Mouse (Mus musculus) midbrain, embryonic 14.5 days (tissue): ENCODE data around the gene Osbpl3. TPM values are rescaled to one million over a fixed set of nuclear protein-coding genes. Genes with fewer than 3 reads are reported as not detected.
"Not testable (repeated sequence)": the region's sequence is repeated elsewhere in the genome, so short reads cannot be mapped to it uniquely, and the experiment has no call there.

ENCODE experiments used
- ATAC-seq: fragments of 200-750 bp; cut with Nextera tagmentation; 2 replicates; pipeline ENCODE4 v1.8.0; 2017; ENCODE audit warnings: moderate number of reproducible peaks, moderate library complexity; ENCODE audit not compliant: low FRiP score, low TSS enrichment
- DNase-seq: peaks from one replicate; pipeline ENCODE4 v3.0.0-alpha.2; 2015
- H3K27ac ChIP-seq: fragments of 300-500 bp; sonication (generic); replicated peaks from 2 replicates; pipeline ENCODE4 v1.5.1; 2014; ENCODE audit warnings: mild to moderate bottlenecking, low read depth, low read length, moderate library complexity
- H3K27me3 ChIP-seq: fragments of 300-500 bp; sonication (generic); 2 replicates; pipeline ENCODE4 v1.6.1; 2014; ENCODE audit warnings: low read length, control low read depth, mixed read lengths; ENCODE audit not compliant: control insufficient read depth, insufficient read depth
- H3K36me3 ChIP-seq: fragments of 300-500 bp; sonication (generic); 2 replicates; pipeline ENCODE4 v1.6.1; 2014; ENCODE audit warnings: low read length, control low read depth; ENCODE audit not compliant: control insufficient read depth, insufficient read depth
- H3K4me1 ChIP-seq: fragments of 300-500 bp; sonication (generic); 2 replicates; pipeline ENCODE4 v1.6.1; 2014; ENCODE audit warnings: mild to moderate bottlenecking, antibody characterized with exemption, low read length, control low read depth; ENCODE audit not compliant: control insufficient read depth, insufficient read depth
- H3K4me2 ChIP-seq: fragments of 300-500 bp; sonication (generic); 2 replicates; pipeline ENCODE4 v1.6.1; 2014; ENCODE audit warnings: mild to moderate bottlenecking, low read length, moderate library complexity
- H3K4me3 ChIP-seq: fragments of 300-500 bp; sonication (generic); replicated peaks from 2 replicates; pipeline ENCODE4 v1.5.1; 2014; ENCODE audit warnings: low read depth, low read length
- H3K9ac ChIP-seq: fragments of 300-500 bp; sonication (generic); replicated peaks from 2 replicates; pipeline ENCODE4 v1.6.1; 2014; ENCODE audit warnings: mild to moderate bottlenecking, low read length, moderate library complexity
- H3K9me3 ChIP-seq: fragments of 300-500 bp; sonication (generic); 2 replicates; pipeline ENCODE4 v1.6.1; 2016; ENCODE audit warnings: low read length, control low read depth, mixed read lengths; ENCODE audit not compliant: control insufficient read depth
- WGBS: fragments of 180-500 bp; shearing (Covaris S2); extraction: QIAGEN DNeasy Blood & Tissue Kit; methylation state at CpG from one replicate; pipeline ENCODE4 v1.1.7; 2014; 5-methylcytosine and 5-hydroxymethylcytosine counted together
- polyA plus RNA-seq: library from polyadenylated mRNA; unstranded; fragments of >200 nt; fragmentation: Nextera tagmentation; extraction: Ambion mirVana; gene quantifications from 2 replicates; pipeline ENCODE4 v1.2.1, GENCODE M21; 2014

Gene Osbpl3
- polyA plus RNA-seq, 1 experiment from 2014 or later: 5.5 TPM

DNA sequence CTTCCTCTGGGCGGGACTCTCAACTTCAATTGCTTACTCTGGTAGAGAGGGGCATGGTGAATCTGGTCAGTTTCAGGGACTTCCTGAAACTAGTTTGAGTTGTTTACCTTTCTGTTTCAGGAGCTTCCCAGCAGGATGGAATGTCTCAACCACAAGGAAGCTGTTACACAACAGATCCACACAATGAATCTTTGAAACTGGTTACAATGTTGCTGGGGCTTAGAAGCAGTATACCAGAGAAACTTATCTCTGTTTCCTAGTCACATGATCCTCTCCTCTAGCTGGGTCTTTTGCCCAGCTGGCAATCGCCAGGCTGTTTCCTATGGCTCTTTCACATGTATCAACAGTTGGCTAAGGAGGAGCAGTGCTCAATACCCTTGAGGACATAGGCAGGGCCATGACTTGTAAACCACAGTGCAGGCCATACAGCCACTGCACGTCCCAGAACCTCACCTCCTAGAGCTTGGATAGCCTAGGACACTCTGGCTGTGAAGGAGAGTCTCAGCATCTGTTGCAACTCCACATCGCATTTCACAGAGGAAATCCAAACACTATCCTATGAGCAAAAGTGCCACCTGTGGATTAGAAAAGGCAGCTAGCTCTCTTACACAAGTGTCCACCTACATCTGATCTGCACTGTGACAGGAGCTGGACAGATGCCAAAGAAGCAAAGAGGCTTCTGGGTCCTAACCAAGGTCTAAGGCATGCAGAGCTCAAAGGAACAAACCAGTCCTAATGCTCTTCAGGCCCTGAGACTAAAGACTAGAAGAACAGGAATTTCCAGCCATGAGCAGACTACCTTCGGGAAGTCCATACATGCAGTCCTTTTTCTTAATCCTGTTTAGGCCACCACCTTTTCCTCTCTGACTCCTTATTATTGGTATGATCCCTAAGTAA, 14.8 kb downstream of the Osbpl3 start:
- DNase-seq (no peak), ATAC-seq (no peak)
- Histone ChIP-seq H3K4me2 (no peak overlapping the region), H3K4me3 (no peak overlapping the region), H3K27ac (no peak overlapping the region), H3K27me3 (no peaks in the 10 kb centered on the region), H3K9me3 (no peaks in the 10 kb centered on the region), H3K4me1 (no peaks in the 10 kb centered on the region), H3K9ac (no peak overlapping the region), H3K36me3 (no peaks in the 10 kb centered on the region)
- 95% methylated on average over 5 of the region's 5 CpGs for WGBS

DNA sequence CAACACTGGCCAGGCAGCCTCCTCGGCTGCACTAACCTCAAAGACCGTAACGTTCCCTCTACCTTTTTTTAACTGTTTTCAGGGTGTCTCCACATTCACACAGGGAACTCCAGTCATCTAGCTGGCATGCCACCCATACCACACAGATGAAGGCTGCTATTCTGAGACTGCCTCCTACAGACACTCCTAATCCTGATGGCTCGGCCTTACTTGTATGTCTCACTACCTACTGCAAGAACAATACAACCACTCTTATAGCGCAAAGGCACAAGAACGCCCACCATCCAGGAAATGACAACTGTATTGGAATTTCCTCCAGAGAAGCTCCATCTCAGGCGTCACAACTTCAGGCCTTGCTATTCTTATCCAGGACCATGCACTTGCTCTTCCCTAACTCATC, 15.8 kb downstream of the Osbpl3 start:
- Histone ChIP-seq H3K36me3 (no peaks in the 10 kb centered on the region), H3K27me3 (no peaks in the 10 kb centered on the region), H3K4me2 (no peak overlapping the region), H3K9ac (no peak overlapping the region), H3K9me3 (no peaks in the 10 kb centered on the region), H3K4me1 (no peaks in the 10 kb centered on the region), H3K27ac (no peak overlapping the region), H3K4me3 (no peak overlapping the region)
- DNase-seq (no peak), ATAC-seq (no peak)
- 95% methylated on average over 7 of the region's 7 CpGs for WGBS

DNA sequence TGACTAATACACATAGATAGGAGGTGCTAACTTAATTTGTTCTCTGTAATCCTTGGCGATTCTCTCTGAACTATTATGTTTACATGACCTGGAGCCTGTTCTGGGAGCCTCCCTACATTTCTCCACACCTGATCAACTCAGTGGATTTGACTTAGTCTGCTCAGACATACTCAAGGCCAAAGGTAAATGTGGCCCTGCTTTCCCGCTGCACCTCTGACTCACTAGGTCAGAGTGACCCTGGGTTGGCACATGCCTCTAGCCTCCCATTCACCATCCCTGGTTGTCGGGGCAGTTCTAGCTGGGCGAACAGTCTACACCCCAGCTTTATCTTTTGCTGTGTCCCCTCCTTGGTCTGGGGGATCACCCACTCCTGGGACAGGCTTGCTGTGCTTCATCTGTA, 17.1 kb downstream of the Osbpl3 start:
- H3K4me1 ChIP-seq, H3K4me3 ChIP-seq, H3K4me2 ChIP-seq, H3K9me3 ChIP-seq, H3K36me3 ChIP-seq, H3K9ac ChIP-seq, DNase-seq, H3K27ac ChIP-seq, ATAC-seq, H3K27me3 ChIP-seq: not testable (repeated sequence)
- WGBS: 95% methylated on average over 4 of the region's 4 CpGs

DNA sequence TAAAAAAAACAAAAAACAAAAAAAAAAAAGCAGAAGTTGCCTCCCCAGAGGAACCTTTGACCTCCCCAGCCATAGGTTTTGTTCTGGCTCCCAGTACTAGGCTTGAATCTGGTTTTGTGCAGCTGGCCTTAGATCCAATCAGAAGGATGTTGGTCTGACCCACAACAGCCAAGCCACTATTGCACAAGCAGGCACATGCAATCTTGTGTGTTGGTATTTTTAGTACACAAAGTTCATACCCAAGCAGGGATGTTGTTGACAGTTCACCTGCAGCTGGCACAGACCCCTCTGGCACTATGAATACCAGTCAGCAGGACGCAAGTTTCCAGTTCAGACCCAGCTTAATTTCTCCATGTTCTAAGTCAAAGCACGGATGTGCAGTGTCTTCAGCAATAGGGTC, 18.2 kb downstream of the Osbpl3 start:
- H3K36me3 ChIP-seq: no peaks in the 10 kb centered on the region
- no peaks in the 10 kb centered on the region for H3K9me3 ChIP-seq
- no peaks in the 10 kb centered on the region for H3K27me3 ChIP-seq
- DNase-seq (no peak), ATAC-seq (no peak)
- H3K4me2 ChIP-seq: no peak overlapping the region
- H3K9ac ChIP-seq: no peak overlapping the region
- H3K4me3 ChIP-seq: no peak overlapping the region
- 0 out of 2 replicates have a peak, but pooled peaks cover 3% of the 10 kb centered on the region for H3K4me1 ChIP-seq
- H3K27ac ChIP-seq: no peak overlapping the region
- WGBS: 94% methylated on average over 2 of the region's 2 CpGs

DNA sequence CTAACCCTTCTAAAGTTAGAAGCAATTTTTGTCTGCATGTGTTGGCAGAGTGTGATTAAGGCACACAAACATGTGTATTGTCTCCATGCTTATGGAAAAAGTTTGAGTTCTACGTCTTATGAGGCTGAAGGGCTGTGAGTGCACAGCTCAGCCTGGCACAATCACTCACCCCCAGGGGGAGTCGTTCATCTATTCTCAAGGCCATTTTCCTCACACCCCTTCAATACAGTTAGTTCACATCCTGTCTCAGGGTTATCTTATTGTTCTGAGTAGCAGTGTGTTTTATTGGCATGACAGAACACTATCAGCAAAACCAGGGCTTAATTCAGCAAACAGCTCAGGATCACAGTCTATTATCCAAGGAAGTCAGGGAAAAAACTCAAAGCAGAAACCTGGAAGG, 19.3 kb downstream of the Osbpl3 start:
- ATAC-seq (no peak), DNase-seq (no peak)
- H3K9ac ChIP-seq: no peak overlapping the region
- no peaks in the 10 kb centered on the region for H3K9me3 ChIP-seq
- H3K36me3 ChIP-seq: no peaks in the 10 kb centered on the region
- WGBS: 78% methylated on average over 2 of the region's 2 CpGs
- no peak overlapping the region for H3K27ac ChIP-seq
- no peak overlapping the region for H3K4me2 ChIP-seq
- H3K27me3 ChIP-seq: no peaks in the 10 kb centered on the region
- H3K4me3 ChIP-seq: no peak overlapping the region
- H3K4me1 ChIP-seq: 0 out of 2 replicates have a peak, but pooled peaks cover 3% of the 10 kb centered on the region

DNA sequence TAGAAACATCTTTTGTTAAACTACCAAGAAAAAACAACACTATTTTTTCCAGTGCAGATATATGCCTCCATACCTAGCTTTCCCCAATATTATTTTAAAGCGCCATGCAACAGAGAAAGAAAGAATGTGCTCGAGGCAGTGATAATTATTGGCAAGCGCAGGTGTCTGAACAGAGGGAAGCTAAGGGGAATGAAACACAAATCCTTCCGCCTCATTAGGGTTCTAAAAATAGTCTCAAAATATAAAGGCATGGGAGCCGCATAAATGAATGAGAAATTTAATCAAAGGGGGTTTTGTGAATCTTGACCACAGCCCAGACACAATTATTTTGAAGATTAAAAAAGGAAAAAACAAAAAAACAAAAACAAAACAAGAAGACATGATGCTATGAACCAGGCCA, 23.5 kb downstream of the Osbpl3 start:
- DNase-seq: peak; percentile 64
- H3K4me1 ChIP-seq: 0 out of 2 replicates have a peak, but pooled peaks cover 3% of the 10 kb centered on the region
- H3K27ac ChIP-seq: no peak overlapping the region
- H3K4me3 ChIP-seq: no peak overlapping the region
- ATAC-seq: no peak
- H3K4me2 ChIP-seq: no peak overlapping the region
- H3K9me3 ChIP-seq: no peaks in the 10 kb centered on the region
- H3K9ac ChIP-seq: no peak overlapping the region
- no peaks in the 10 kb centered on the region for H3K36me3 ChIP-seq
- 41% methylated on average over 5 of the region's 5 CpGs for WGBS
- no peaks in the 10 kb centered on the region for H3K27me3 ChIP-seq

DNA sequence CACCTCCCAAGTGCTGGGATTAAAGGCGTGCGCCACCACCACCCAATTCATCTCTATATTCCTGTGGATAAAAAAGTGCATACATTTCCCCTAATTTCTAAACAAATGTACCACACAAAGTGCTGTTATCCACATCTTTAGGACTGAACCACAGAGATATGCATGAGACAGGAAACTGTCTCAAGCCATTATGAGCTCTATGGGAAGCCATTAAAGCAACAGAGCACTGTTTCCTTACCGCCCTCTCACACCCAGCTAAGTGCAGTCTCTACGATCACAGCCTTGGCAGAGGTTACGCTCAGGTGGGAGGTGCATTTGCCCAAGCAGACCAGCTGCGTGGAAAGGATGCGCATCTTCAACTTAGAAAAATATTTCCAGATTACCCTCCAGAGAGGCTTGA, 26.7 kb downstream of the Osbpl3 start:
- Histone ChIP-seq H3K9me3 (no peaks in the 10 kb centered on the region), H3K4me1 (0 out of 2 replicates have a peak, but pooled peaks cover 3% of the 10 kb centered on the region), H3K27me3 (no peaks in the 10 kb centered on the region), H3K9ac (no peak overlapping the region), H3K4me2 (no peak overlapping the region), H3K4me3 (no peak overlapping the region), H3K36me3 (no peaks in the 10 kb centered on the region), H3K27ac (no peak overlapping the region)
- ATAC-seq: no peak
- WGBS: 95% methylated on average over 7 of the region's 7 CpGs
- DNase-seq: no peak

DNA sequence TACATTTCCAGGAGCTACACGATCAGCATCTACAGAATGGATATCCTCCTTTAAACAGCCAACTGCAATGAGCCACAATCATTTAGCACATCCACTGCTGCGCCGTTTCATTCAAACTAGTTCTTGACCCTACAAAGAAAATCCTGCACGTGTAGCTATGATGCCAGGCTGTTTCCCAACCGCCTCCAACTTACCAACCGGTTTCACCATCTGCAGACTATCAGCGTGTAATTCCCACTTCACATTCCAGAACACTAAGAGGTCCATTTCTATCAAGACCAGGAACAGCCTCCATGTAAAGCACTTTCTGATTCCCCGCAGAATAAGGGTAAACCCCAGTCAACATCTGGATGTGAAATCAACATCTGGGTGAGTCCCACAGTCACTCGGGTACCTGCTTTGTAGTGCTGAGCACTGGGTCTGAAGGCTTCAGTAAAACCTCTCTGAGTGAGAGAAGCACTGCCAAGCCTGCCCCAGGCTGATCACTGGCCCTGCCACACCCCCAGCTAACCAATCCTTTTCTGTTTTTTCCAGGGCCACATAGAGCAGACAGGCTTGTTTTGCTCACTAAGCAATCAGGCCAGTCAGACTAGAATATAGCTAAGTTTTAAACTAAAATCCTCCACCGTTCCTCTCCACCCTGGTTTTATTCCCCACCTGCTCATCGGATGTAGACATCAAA, 28.8 kb downstream of the Osbpl3 start:
- H3K4me3 ChIP-seq: no peak overlapping the region
- H3K4me2 ChIP-seq: no peak overlapping the region
- WGBS: 93% methylated on average over 11 of the region's 11 CpGs
- no peaks in the 10 kb centered on the region for H3K27me3 ChIP-seq
- no peak overlapping the region for H3K27ac ChIP-seq
- no peaks in the 10 kb centered on the region for H3K36me3 ChIP-seq
- H3K9ac ChIP-seq: no peak overlapping the region
- DNase-seq: no peak
- no peaks in the 10 kb centered on the region for H3K9me3 ChIP-seq
- no peak for ATAC-seq
- no peaks in the 10 kb centered on the region for H3K4me1 ChIP-seq

DNA sequence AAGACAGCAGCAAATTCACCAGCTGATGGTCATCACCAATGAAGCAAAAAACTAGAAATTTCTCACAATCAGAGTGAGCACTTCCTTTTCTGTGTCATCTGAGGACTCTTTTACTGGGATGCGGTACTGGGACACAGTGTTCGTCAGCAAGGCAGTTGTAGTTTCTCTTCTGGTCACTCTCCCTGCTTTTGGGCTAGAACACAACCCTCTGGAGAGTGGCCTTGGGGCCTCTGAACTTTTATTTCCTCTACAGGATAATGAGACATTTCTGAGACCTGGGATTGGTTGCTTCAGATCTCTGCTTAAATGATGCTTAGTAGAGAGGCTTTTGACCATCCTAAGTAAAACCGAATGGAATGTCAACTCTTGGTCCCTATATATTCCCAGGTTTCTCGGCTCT, 29.4 kb downstream of the Osbpl3 start:
- Histone ChIP-seq H3K27me3 (no peaks in the 10 kb centered on the region), H3K9me3 (no peaks in the 10 kb centered on the region), H3K27ac (no peak overlapping the region), H3K4me3 (no peak overlapping the region), H3K4me1 (no peaks in the 10 kb centered on the region), H3K4me2 (no peak overlapping the region), H3K9ac (no peak overlapping the region), H3K36me3 (no peaks in the 10 kb centered on the region)
- WGBS: 94% methylated on average over 4 of the region's 4 CpGs
- ATAC-seq: no peak
- DNase-seq: no peak
